Mouse (Mus musculus): ENCODE results near the gene Ptpn23. TPM values are rescaled to one million over a fixed set of nuclear protein-coding genes. Genes with fewer than 3 reads are reported as not detected.
A peak's percentile ranks its signal among the peaks of the same experiment; 100 is the strongest.
"Not testable (repeated sequence)": the region's sequence is repeated elsewhere in the genome, so short reads cannot be mapped to it uniquely, and the experiment has no call there.

The Ptpn23 gene
- polyA plus RNA-seq, 1 experiment = 29.9 TPM

- no peak within 1 kb of the TSS for H3K4me3 ChIP-seq (ENCODE audit: insufficient read depth, low read length)
- peaks cover 2% of the 10 kb centered on the region; the same call in 1 of the 2 replicates for H3K4me1 ChIP-seq (ENCODE audit: control insufficient read depth, insufficient read depth, low read length)
- H3K27ac ChIP-seq (ENCODE audit: insufficient read depth, low read depth, low read length) = no peak within 1 kb of the TSS
- TF ChIP-seq POLR2A (IDR thresholded peaks at IDR 0.05; ENCODE audit: borderline replicate concordance, low read depth, low read length) = no peak
- TF ChIP-seq CTCF (IDR thresholded peaks at IDR 0.05; ENCODE audit: low read depth, low read length) = no peak
Measured at GRCm38 (mm10) chr9:110419511-110420112, 11.6 kb upstream of the Ptpn23 start, which contains the start of gene Ngp. Ngp (plus strand) TSS chr9:110419747.

DNA sequence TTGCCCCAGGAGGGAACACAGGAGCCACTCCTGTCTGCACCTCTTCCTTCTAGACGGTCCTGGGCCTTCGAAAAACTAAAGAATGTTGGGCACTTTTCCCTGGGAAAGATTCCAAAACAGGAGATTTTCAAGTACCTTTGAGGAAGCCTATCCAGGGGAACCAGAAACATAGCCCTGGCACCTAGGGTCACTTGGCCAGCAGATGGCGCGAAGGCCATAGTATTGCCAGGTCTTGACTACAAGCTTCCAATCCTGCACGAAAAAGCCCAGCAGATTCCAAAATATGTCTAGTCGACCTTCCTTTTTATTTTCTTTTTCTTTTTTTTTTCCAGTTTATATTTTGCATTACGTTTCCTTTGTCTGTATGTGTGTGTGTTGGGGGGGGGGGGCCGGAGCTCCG, 5.8 kb upstream of the Ptpn23 start:
- H3K4me1 ChIP-seq (ENCODE audit: control insufficient read depth, insufficient read depth, low read length) = peaks cover 12% of the 10 kb centered on the region
- TF ChIP-seq CTCF (IDR thresholded peaks at IDR 0.05; ENCODE audit: low read depth, low read length) (no peak), POLR2A (IDR thresholded peaks at IDR 0.05; ENCODE audit: borderline replicate concordance, low read depth, low read length) (no peak)
- H3K27ac ChIP-seq (ENCODE audit: insufficient read depth, low read depth, low read length) = no peak overlapping the region
- H3K4me3 ChIP-seq (ENCODE audit: insufficient read depth, low read length) = no peak overlapping the region

- Histone ChIP-seq H3K4me3 (ENCODE audit: insufficient read depth, low read length) (no peak overlapping the region), H3K4me1 (ENCODE audit: control insufficient read depth, insufficient read depth, low read length) (peaks cover 12% of the 10 kb centered on the region), H3K27ac (ENCODE audit: insufficient read depth, low read depth, low read length) (no peak overlapping the region)
- no peak for TF ChIP-seq POLR2A (IDR thresholded peaks at IDR 0.05; ENCODE audit: borderline replicate concordance, low read depth, low read length)
- TF ChIP-seq CTCF (IDR thresholded peaks at IDR 0.05; ENCODE audit: low read depth, low read length) = no peak
Measured at GRCm38 (mm10) chr9:110412926-110413325, 4.9 kb upstream of the Ptpn23 start.

GRCm38 (mm10) chr9:110410908-110411887, 3.2 kb upstream of the Ptpn23 start:
- peaks cover 13% of the 10 kb centered on the region for H3K4me1 ChIP-seq (ENCODE audit: control insufficient read depth, insufficient read depth, low read length)
- TF ChIP-seq CTCF (IDR thresholded peaks at IDR 0.05; ENCODE audit: low read depth, low read length) (peak; percentile 57), POLR2A (IDR thresholded peaks at IDR 0.05; ENCODE audit: borderline replicate concordance, low read depth, low read length) (no peak)
- H3K27ac ChIP-seq (ENCODE audit: insufficient read depth, low read depth, low read length) = no peak overlapping the region
- H3K4me3 ChIP-seq (ENCODE audit: insufficient read depth, low read length) = no peak overlapping the region

DNA sequence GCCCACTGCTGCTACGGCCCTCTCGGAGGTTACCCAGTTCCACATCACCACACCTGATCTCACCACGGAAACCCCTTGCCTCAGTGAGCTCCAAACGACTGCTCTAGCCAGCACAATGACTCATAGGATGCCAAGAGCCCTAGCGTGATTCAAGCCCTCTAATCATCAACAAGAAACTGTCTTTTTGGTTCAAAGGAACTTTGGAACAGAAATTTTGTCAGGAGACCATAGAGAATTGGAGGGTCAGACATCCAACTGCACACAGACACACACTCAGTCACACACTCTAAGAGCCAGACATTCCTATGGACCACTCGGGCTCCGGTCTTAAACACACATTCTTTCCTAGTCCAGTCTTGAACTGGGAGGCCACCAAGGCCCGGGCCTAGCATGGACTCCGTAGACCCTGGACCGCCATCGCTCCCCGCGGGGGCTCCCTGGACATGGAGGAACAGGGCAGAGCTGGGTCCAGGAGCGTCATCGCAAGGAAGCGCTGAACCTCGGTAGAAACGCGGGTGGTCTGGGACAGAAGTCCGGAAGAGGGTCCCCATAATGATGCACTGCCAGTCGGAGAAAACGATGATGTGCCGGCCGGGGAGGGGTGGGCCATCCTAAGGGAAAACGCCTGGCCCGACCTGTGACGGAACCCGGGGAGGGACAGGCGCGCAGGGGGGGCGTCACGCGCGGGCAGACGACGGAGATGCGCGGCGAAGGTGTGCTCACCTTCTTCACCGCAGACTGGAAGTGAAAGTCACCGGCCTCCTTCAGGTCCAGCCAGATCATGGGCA, 508 bp downstream of the Ptpn23 start:
- peaks cover 16% of the 10 kb centered on the region for H3K4me1 ChIP-seq (ENCODE audit: control insufficient read depth, insufficient read depth, low read length)
- H3K27ac ChIP-seq (ENCODE audit: insufficient read depth, low read depth, low read length) = peak overlapping the region; percentile 37
- TF ChIP-seq POLR2A (IDR thresholded peaks at IDR 0.05; ENCODE audit: borderline replicate concordance, low read depth, low read length) (no peak), CTCF (IDR thresholded peaks at IDR 0.05; ENCODE audit: low read depth, low read length) (no peak)
- H3K4me3 ChIP-seq (ENCODE audit: insufficient read depth, low read length) = peak overlapping the region; percentile 87

DNA sequence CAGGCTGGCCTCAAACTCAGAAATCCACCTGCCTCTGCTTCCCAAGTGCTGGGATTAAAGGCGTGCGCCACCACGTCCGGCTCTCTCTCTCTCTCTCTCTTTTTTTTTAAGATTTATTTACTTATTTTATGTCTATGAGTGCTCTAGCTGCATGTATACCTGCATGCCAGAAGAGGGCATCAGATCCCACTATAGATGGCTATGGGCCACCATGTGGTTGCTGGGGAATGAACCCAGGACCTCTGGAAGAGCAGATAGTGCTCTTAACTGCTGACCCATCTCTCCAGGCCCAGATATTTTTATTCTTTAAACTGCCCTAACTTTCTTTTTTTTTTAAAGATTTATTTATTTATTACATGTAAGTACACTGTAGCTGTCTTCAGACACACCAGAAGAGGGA, 4.8 kb downstream of the Ptpn23 start:
- not testable (repeated sequence) for H3K4me3 ChIP-seq (ENCODE audit: insufficient read depth, low read length); H3K27ac ChIP-seq (ENCODE audit: insufficient read depth, low read depth, low read length)
- H3K4me1 ChIP-seq (ENCODE audit: control insufficient read depth, insufficient read depth, low read length) = peaks cover 11% of the 10 kb centered on the region

DNA sequence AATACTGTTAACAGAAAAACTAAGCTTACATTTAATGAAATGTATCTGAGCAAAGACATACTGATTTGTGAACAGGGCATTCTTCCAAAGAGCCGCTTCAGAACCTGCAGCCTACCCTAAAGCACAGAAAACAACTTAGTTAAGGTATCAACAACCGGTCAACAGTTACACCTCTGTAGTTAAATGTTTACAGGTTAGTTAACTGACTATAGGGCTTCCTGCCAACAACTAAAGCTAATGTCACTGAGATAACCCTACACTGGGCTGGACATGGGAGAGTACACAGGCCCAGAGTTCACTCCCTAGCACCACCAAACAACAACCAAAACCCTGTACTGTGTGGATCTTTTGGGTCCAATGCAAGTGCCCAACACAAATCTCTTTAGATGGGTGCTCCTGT, 5.3 kb downstream of the Ptpn23 start:
- Histone ChIP-seq H3K4me3 (ENCODE audit: insufficient read depth, low read length) (no peak overlapping the region), H3K4me1 (ENCODE audit: control insufficient read depth, insufficient read depth, low read length) (peaks cover 11% of the 10 kb centered on the region), H3K27ac (ENCODE audit: insufficient read depth, low read depth, low read length) (no peak overlapping the region)
- TF ChIP-seq CTCF (IDR thresholded peaks at IDR 0.05; ENCODE audit: low read depth, low read length) (no peak), POLR2A (IDR thresholded peaks at IDR 0.05; ENCODE audit: borderline replicate concordance, low read depth, low read length) (no peak)

- H3K4me1 ChIP-seq (ENCODE audit: control insufficient read depth, insufficient read depth, low read length) = peaks cover 3% of the 10 kb centered on the region; the same call in 1 of the 2 replicates
- no peak overlapping the region for H3K4me3 ChIP-seq (ENCODE audit: insufficient read depth, low read length)
- TF ChIP-seq CTCF (IDR thresholded peaks at IDR 0.05; ENCODE audit: low read depth, low read length) (no peak), POLR2A (IDR thresholded peaks at IDR 0.05; ENCODE audit: borderline replicate concordance, low read depth, low read length) (no peak)
- H3K27ac ChIP-seq (ENCODE audit: insufficient read depth, low read depth, low read length) = no peak overlapping the region
Measured at GRCm38 (mm10) chr9:110400650-110401049, 7.4 kb downstream of the Ptpn23 start.

- Histone ChIP-seq H3K4me3 (ENCODE audit: insufficient read depth, low read length) (no peak overlapping the region), H3K4me1 (ENCODE audit: control insufficient read depth, insufficient read depth, low read length) (no peaks in the 10 kb centered on the region), H3K27ac (ENCODE audit: insufficient read depth, low read depth, low read length) (no peak overlapping the region)
- TF ChIP-seq CTCF (IDR thresholded peaks at IDR 0.05; ENCODE audit: low read depth, low read length) (no peak), POLR2A (IDR thresholded peaks at IDR 0.05; ENCODE audit: borderline replicate concordance, low read depth, low read length) (no peak)
Measured at GRCm38 (mm10) chr9:110393295-110393694, 14.7 kb downstream of the Ptpn23 start.

All from bone marrow macrophage, adult 2 months (primary cell).